Mouse (Mus musculus): ENCODE measurements around the gene Pabpc6. TPM values are rescaled to one million over a fixed set of nuclear protein-coding genes. Genes with fewer than 3 reads are reported as not detected.
A peak's percentile ranks its signal among the peaks of the same experiment; 100 is the strongest.

Gene Pabpc6
- not detected for total RNA-seq (2021)
- long read RNA-seq, experiment 1: 0 reads
- long read RNA-seq, experiment 2: 0 reads

DNA sequence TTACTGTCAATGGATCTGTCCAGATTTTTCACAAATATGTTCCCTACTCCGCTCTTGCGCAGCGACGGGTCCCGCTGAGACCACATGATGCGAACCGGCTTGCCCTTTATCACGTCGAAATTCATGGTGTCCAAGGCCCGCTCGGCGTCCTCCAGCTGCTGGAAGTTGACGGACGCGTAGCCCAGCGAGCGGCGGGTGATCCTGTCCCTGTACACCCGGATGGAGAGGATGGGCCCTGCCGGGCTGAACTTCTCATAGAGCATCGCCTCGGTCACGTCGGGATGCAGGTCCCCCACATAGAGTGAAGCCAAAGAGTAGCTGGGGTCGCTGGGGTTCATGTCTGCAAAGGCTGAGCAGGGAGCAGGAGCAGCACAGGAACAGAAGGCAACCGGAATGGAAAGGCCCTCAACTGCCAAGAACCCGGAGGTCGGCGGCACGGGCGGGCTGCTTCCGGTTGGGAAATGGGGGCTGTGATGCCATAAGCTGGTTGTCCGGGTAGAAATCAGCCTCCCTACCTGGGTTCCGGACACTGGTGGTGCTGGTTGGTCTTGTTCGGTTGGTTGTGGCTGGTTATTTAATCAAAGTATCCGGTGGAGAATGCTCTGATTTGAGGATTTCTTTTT, at the start of gene Pabpc6:
Gene Pabpc6 (minus strand): TSS at position 435 of the 623 bp plus-strand sequence.
- DNase-seq (ENCODE audit: low spot score in 2 of 2): no peak
- H3K27ac ChIP-seq: no peak within 1 kb of the TSS
- no peak within 1 kb of the TSS for H3K4me3 ChIP-seq
- TF ChIP-seq CTCF (conservative IDR thresholded peaks at IDR 0.05): no peak

DNA sequence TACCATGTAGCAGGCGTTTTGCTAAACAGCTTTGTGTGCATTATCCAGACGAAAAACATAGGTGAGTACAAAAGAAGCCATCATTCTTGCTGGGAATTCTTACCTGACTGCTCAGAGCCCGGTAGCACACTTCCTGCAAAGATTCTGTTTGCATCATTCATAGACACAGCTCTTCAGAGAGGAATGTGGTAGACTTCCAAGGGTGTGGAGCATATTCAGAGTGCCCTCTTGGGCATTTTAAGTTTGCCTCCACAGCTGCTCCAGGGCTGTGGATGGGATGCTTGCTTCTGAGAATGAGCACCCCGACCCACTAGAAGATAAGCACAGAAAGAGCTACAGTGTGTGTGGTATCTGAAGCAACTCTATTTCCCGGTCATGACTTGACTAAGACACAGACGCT, 41.4 kb upstream of the Pabpc6 start:
- Histone ChIP-seq H3K4me3 (no peak overlapping the region), H3K27ac (no peak overlapping the region)
- DNase-seq (ENCODE audit: low spot score in 2 of 2): no peak
- no peak for TF ChIP-seq CTCF (conservative IDR thresholded peaks at IDR 0.05)

DNA sequence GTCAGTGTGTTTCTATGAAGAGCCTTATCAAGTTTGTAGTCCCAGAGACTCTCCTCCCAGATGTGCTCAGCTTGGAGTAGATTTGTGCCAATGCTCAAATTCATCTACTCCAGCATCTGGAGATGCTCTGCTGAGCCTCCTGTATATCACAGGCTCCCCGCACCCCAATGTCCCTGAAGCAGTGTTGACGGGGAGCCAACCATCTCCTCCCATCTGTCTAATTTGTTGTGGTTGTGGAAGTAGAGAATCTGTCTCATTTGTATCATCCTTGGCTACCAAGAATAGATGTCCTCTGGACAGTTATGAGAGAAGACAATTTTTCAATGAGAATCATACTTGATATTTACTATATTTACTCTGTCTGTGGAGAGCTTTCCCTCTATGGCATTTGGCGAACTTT, 39.4 kb upstream of the Pabpc6 start:
- no peak overlapping the region for H3K27ac ChIP-seq
- DNase-seq (ENCODE audit: low spot score in 2 of 2): peak; percentile 29 to 52
- TF ChIP-seq CTCF (conservative IDR thresholded peaks at IDR 0.05): no peak
- H3K4me3 ChIP-seq: no peak overlapping the region

DNA sequence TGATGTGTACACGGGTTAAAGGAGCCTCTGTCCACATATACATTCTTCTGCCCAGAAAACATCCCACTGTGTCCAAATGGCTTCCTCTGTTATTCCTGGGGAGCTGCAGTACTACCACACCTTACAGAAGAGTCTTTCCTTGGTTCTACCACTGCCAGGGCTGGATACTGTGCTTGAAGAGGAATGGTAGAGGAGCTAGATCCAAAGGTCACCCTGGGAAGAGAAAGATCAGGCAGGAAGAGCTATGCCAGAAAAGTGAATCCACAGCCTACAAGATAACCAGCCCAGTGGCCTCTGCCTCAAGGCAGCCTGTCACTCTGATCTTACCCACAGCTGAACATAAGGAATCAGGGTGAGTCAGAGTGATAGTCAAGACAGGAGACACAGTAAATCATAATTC, 37.8 kb upstream of the Pabpc6 start:
- no peak for TF ChIP-seq CTCF (conservative IDR thresholded peaks at IDR 0.05)

DNA sequence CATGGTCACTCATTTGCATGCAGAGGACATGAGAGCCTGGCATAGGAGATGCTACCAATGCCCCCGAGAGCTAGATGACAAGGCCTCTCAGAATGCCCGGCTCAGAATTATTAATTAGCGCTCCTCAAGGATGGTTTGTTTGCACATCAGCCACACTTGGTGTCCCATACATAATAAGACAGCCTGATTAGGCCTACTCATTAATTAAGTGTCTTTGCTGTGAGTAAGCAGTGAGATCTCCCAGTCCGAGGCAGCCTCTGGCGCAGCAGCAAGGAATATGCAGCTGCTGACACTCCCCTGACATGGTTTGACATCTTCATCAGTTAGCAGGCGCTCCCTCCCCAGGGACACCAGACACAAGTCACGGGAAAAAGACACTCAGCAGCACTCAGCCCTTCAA, 28.2 kb upstream of the Pabpc6 start:
- no peak overlapping the region for H3K27ac ChIP-seq
- TF ChIP-seq CTCF (conservative IDR thresholded peaks at IDR 0.05): no peak
- no peak for DNase-seq (ENCODE audit: low spot score in 2 of 2)

More for the DNA sequence above, 37.8 kb upstream of the Pabpc6 start:
- no peak overlapping the region for H3K27ac ChIP-seq
- no peak overlapping the region for H3K4me3 ChIP-seq
- DNase-seq (ENCODE audit: low spot score in 2 of 2): no peak

DNA sequence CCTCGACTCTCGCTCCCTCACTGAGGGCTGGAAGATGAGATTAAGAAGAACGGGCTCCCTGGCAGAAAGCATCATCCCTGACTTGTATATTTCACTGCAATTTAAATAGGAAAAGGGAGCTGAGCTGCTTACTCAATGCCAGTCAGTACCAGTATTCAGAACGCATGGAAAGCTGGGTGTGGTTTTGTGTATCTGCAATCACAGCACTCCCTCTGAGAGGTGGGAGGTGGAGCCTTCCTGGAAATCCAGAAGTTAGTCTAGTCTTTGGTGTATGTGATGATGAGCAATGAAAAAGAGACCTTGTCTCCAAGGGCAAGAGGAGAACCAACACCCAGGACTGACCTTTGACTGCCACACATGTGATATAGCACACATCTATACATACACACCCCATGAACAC, 21.7 kb upstream of the Pabpc6 start:
- no peak for DNase-seq (ENCODE audit: low spot score in 2 of 2)
- no peak overlapping the region for H3K27ac ChIP-seq
- no peak overlapping the region for H3K4me3 ChIP-seq
- TF ChIP-seq CTCF (conservative IDR thresholded peaks at IDR 0.05): no peak

More for the DNA sequence above, 28.2 kb upstream of the Pabpc6 start:
- no peak overlapping the region for H3K4me3 ChIP-seq

DNA sequence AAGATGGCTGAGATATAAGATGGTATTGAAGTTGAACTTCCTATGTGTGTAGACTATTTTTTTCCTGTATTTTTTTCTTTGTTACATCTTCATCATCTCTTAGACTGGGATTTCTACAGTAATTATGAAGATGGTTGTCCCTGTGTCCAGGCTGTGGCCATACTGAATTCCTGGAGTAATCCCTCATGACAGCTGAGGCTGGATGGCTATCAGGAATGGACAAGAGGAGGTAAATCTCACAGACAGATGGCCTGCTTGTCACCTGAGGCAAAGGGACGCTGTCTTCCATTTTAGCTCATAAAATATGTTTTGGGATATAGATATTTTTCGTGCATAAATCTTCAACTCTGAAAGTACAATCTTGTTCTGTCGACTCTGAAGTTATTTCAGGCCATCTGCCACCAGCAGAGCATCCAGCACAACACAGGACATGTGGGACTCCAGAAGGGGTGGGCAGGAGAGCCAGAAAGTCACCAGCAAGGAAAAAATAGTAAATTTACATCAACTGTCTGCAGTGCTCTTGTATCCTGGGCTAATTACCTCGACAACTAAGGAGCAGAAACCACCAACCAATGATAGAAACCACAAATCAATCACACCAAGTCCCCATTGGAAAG, 14.1 kb upstream of the Pabpc6 start:
- no peak for TF ChIP-seq CTCF (conservative IDR thresholded peaks at IDR 0.05)
- Histone ChIP-seq H3K4me3 (no peak overlapping the region), H3K27ac (no peak overlapping the region)
- peak; percentile 29 to 51 for DNase-seq (ENCODE audit: low spot score in 2 of 2)

DNA sequence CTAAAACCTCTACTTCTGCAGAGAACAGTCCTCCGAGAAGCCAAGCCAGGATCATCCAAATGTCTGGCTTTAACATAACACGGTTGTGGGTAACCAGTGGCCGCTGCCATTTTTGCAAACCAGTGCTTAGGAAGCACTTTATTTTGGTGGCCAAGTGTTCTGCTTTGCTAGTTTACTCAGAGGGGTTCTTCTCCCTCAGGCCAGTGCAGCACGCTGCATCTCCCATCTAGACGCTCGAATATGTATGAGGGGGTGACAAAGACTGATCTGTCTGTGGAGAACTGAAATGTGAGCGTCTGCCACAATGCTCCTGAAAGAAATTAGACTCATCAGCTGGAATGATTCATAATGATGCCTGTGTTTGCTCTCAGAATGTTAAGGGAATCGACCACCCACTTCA, 11.2 kb upstream of the Pabpc6 start:
- Histone ChIP-seq H3K4me3 (no peak overlapping the region; the same call in 1 of the 2 replicates), H3K27ac (peak overlapping the region; percentile 82)
- peak; percentile 26 for TF ChIP-seq CTCF (conservative IDR thresholded peaks at IDR 0.05)
- peak; percentile 24 to 38 for DNase-seq (ENCODE audit: low spot score in 2 of 2)

DNA sequence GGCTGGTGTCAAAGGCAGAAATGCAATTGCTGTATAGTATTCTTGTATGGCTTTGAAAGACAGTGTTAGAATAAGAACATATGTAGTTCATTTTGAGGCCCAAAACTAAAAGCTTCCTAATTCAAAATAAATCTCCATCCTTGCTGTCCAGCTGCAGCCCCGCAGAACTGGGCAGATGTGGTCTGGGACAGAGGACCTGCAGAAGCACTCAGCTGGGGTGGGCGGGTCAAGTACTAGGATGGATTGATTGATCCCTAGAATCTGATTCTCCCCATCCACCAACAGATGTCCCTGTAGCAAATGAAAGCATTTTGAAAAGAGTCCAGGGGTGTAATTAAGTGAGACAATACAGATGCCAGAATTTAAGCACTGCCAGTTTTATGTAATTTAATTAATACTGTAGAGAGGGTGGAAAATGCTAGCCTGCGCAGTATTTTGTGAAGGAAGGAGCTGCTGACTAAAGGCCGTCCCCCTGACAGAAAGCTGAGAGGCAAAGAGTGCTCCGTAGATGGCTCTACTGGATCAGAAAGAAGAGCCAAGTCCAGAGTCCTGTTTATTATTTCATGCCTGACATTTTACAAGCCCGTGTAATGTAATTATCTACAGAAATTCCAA, 5.8 kb upstream of the Pabpc6 start:
- TF ChIP-seq CTCF (conservative IDR thresholded peaks at IDR 0.05): peak; percentile 40
- Histone ChIP-seq H3K27ac (peak overlapping the region; percentile 58), H3K4me3 (no peak overlapping the region)
- peak in 1 of 2 experiments; percentile 37 for DNase-seq (ENCODE audit: low spot score in 2 of 2)

DNA sequence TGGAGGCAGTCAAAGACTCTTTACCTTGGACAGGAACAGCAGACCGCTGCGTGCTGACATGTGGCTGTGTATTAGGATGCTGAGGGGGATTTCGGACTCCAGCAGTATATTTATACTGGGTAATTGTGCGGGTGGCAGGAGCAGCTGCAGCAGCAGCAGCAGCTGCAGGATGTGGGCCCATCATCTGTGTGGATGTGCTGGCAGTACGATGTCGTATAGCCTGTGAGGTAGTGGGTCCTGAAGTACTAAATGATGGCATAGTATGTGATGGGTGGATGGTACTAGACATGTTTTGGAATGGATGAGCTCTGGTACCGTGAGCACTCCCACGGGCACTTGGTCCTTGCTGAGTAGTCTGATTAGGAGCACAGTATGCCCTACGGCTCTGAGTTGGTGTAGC, 1.6 kb downstream of the Pabpc6 start:
- no peak for DNase-seq (ENCODE audit: low spot score in 2 of 2)
- Histone ChIP-seq H3K27ac (no peak overlapping the region), H3K4me3 (no peak overlapping the region)
- TF ChIP-seq CTCF (conservative IDR thresholded peaks at IDR 0.05): no peak

DNA sequence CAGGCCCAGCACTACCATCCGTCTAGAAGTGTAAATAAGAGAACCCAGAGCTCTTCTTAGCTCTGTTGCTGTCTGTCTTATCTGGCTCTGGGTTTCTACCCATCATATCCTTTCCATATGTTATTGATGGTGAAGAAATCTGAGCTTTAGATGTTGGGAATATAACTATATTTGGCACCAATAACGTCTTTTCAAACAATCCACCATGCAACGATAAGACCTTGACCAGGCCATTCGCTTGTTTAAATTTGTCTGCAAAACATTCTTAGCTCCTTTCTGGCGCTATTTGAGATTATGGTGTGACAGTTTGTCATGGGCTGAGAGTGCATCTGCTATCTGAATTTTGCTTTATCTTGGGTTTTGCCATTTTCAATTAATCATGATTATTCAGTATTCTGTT, 10.9 kb downstream of the Pabpc6 start:
- H3K4me3 ChIP-seq: no peak overlapping the region
- no peak for TF ChIP-seq CTCF (conservative IDR thresholded peaks at IDR 0.05)
- DNase-seq (ENCODE audit: low spot score in 2 of 2): no peak

DNA sequence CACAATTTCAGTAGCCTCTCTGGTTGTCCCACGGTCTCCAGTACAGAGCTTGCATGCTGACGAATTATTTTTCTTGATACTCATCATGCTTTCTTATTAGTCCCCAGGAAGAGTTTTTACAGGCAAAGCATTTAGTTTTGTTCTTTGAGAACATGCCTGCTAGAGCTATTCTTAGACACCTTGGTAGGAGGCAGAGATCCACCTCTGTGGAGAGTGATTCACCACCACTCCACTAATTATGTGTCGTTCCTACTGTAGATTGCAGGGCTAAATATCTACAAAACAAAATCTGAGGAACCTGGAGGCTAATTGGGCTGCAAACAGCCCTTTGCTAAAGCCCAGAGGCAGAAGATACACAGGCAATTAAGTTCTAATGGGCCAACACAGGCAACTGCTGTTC, 15.4 kb downstream of the Pabpc6 start:
- no peak for TF ChIP-seq CTCF (conservative IDR thresholded peaks at IDR 0.05)
- Histone ChIP-seq H3K27ac (no peak overlapping the region), H3K4me3 (no peak overlapping the region)
- DNase-seq (ENCODE audit: low spot score in 2 of 2): no peak

More for the DNA sequence above, 10.9 kb downstream of the Pabpc6 start:
- H3K27ac ChIP-seq: no peak overlapping the region

DNA sequence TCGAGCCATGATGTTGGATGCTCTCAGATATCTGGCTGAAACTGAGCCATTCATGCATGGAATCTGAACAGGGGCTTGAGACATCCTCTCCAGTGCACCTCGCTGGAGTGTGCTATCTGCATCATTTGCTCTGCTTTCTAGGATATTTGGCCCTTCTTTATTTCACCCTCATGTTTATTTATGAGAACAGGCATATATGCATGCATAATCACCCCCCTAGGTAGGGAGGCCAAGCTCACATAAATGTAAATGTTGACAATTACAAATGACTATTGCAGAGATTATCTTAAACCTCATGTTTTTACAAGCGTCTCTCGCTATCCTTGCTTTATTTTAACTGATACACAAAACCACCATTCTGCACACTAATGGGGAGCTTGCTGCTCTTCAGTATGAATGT, 21.9 kb downstream of the Pabpc6 start:
- no peak for TF ChIP-seq CTCF (conservative IDR thresholded peaks at IDR 0.05)
- Histone ChIP-seq H3K27ac (no peak overlapping the region), H3K4me3 (no peak overlapping the region)
- DNase-seq (ENCODE audit: low spot score in 2 of 2): no peak
